Mouse (Mus musculus): ENCODE data around the gene Pelp1.

DNA sequence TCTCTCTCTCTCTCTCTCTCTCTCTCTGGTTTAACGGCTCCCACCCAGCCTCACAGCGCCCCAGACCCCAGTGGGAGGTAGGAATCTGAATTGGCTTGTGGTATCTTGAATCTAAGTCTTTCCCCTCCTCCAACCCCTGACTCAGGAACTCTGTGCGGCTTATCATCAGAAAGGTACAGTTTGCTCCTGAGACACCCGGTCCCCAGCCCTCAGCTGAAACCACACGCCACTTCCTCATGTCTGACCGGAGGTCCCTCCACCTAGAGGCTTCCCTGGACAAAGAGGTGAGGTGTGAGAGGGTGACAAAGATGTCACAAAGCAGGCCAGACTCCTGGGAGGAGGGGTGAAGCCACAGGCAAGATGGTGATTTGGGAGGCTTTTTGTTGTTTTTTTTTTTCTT lies 27.6 kb upstream of the Pelp1 start:
- TF ChIP-seq POLR2A (IDR thresholded peaks at IDR 0.05; ENCODE audit: low read depth, low read length), result no peak
- no peak for TF ChIP-seq CTCF (IDR thresholded peaks at IDR 0.05; ENCODE audit: extremely low read depth, insufficient read depth, insufficient read length, insufficient replicate concordance)

All from spleen, adult 2 months (tissue).